Mouse (Mus musculus) liver, adult 10 weeks (tissue): ENCODE data around the gene Acr. TPM values are rescaled to one million over a fixed set of nuclear protein-coding genes. Genes with fewer than 3 reads are reported as not detected.

Source experiments
- polyA plus RNA-seq: library from polyadenylated mRNA; stranded (reverse); fragments of 350-450 nt; fragmentation: Illumina TruSeq; extraction: RNeasy Lipid Tissue Mini Kit (QIAGEN cat#74804); gene quantifications from one replicate; pipeline ENCODE4 v1.2.3, GENCODE M21; 2014; ENCODE audit warnings: low read depth, low replicate concordance

Gene Acr
- polyA plus RNA-seq, result not detected

GRCm38 (mm10) chr15:89568114-89568513, at the start of gene Acr:
Gene Acr (plus strand): TSS chr15:89568326.

DNA sequence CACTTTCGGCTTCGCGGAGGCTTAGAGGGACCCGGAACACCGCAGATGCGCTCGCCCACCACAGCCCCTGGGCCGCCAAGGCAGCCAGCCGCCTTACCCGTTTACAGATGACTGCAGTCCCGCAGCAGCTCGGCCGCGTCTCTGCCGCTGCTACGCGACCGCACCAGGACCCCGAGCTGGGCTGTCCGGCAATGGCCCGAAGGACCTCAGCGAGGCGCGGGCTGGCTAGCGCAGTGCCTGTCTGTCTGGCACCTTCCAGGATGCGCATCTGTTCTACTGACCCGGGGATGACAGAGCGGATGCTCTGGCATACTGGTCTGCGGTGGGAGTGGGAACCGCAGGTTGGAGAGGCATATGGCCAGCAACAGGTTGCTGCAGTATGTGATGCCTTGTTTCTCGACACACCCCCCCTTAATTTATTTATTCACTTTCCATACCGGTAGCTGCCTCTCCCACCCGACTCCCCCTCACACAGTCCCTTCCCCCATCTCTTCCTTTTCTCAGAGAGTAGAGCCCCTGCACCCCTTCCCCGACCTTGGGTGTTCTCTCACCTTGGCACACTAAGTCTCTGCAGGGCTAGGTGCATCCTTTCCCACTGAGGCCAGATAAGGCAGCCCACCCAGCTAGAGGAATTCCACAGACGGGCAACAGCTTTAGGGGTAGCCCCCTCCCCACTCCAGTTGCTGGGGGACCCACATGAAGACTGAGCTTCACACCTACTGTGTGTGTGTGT, 23.8 kb downstream of the Acr start, which contains the start of gene Rabl2:
Gene Rabl2 (minus strand): TSS at position 201 of the 733 bp plus-strand sequence.

Other genes with a start within 250 kb of the Acr start
- not detected for gene Adm2, start 245.6 kb upstream of the Acr start, polyA plus RNA-seq
- not detected for gene Miox, start 233.9 kb upstream of the Acr start, polyA plus RNA-seq
- gene Lmf2, start 212.7 kb upstream of the Acr start, polyA plus RNA-seq, result 0.72 TPM
- 9.0 TPM for gene Ncaph2, start 212.6 kb upstream of the Acr start, polyA plus RNA-seq
- gene Sco2, start 194.5 kb upstream of the Acr start, polyA plus RNA-seq, result 5.9 TPM
- 2.1 TPM for gene Tymp, start 191.3 kb upstream of the Acr start, polyA plus RNA-seq
- not detected for gene Odf3b, start 189.0 kb upstream of the Acr start, polyA plus RNA-seq
- gene Klhdc7b, start 183.4 kb upstream of the Acr start, polyA plus RNA-seq, result not detected
- gene Syce3, start 157.8 kb upstream of the Acr start, polyA plus RNA-seq, result not detected
- 0.61 TPM for gene Cpt1b, start 142.5 kb upstream of the Acr start, polyA plus RNA-seq
- gene C730034F03Rik, start 138.7 kb upstream of the Acr start, polyA plus RNA-seq, result 2.3 TPM
- gene Gm44502, start 138.6 kb upstream of the Acr start, polyA plus RNA-seq, result not detected
- gene Chkb, start 138.4 kb upstream of the Acr start, polyA plus RNA-seq, result 55.7 TPM
- gene Mapk8ip2, start 114.4 kb upstream of the Acr start, polyA plus RNA-seq, result not detected
- gene Arsa, start 90.9 kb upstream of the Acr start, polyA plus RNA-seq, result 3.4 TPM
- gene Shank3, start 68.7 kb upstream of the Acr start, polyA plus RNA-seq, result 0.32 TPM
- gene Rabl2, start 23.6 kb downstream of the Acr start, polyA plus RNA-seq, result 3.1 TPM